Mouse (Mus musculus) lung, adult 2 months (tissue): ENCODE measurements around the gene Rmdn2.

Source experiments
- CTCF ChIP-seq: fragments of 200-500 bp; IDR thresholded peaks from 2 replicates; pipeline ENCODE4 v1.5.1; 2011; ENCODE audit warnings: mild to moderate bottlenecking, low read length, control low read depth; ENCODE audit not compliant: insufficient read depth
- POLR2A ChIP-seq: fragments of 200-500 bp; IDR thresholded peaks from 2 replicates; pipeline ENCODE4 v1.6.1; 2011; ENCODE audit warnings: low read depth, mild to moderate bottlenecking, control low read depth, low read length, borderline replicate concordance; ENCODE audit errors: extremely low read depth

GRCm38 (mm10) chr17:79713643-79714367 lies 102.1 kb downstream of the Rmdn2 start:
- TF ChIP-seq CTCF (no peak), POLR2A (no peak)
